Mouse (Mus musculus) bone marrow macrophage, adult 2 months (primary cell): Measurements from ENCODE around the gene Klk1b1. TPM values are rescaled to one million over a fixed set of nuclear protein-coding genes. Genes with fewer than 3 reads are reported as not detected.
A peak's percentile ranks its signal among the peaks of the same experiment; 100 is the strongest.
"Not testable (repeated sequence)": the region's sequence is repeated elsewhere in the genome, so short reads cannot be mapped to it uniquely, and the experiment has no call there.

ENCODE experiments used
- H3K27ac ChIP-seq: 2 replicates; pipeline ENCODE4 v1.5.1; 2012; ENCODE audit warnings: low read depth, low read length; ENCODE audit not compliant: insufficient read depth
- H3K4me1 ChIP-seq: 2 replicates; pipeline ENCODE4 v1.6.1; 2012; ENCODE audit warnings: low read length; ENCODE audit not compliant: control insufficient read depth, insufficient read depth
- H3K4me3 ChIP-seq: 2 replicates; pipeline ENCODE4 v1.5.1; 2012; ENCODE audit warnings: mild to moderate bottlenecking, low read length, moderate library complexity; ENCODE audit not compliant: insufficient read depth
- CTCF ChIP-seq: IDR thresholded peaks from 2 replicates; pipeline ENCODE4 v1.5.1; 2012; ENCODE audit warnings: low read depth, mild to moderate bottlenecking, low read length, moderate library complexity
- POLR2A ChIP-seq: IDR thresholded peaks from 2 replicates; pipeline ENCODE4 v1.6.1; 2012; ENCODE audit warnings: mild to moderate bottlenecking, low read depth, low read length, borderline replicate concordance
- polyA plus RNA-seq: library from polyadenylated mRNA; stranded (reverse); fragments of >200 nt; gene quantifications from 2 replicates; pipeline ENCODE4 v1.2.4, GENCODE M21; 2012; ENCODE audit not compliant: missing spikeins, insufficient read depth, insufficient read length

Klk1b1 gene
- polyA plus RNA-seq, 1 experiment = not detected

- Histone ChIP-seq H3K27ac (no peak overlapping the region), H3K4me3 (no peak overlapping the region), H3K4me1 (no peaks in the 10 kb centered on the region)
- no peak for TF ChIP-seq POLR2A
- no peak for TF ChIP-seq CTCF
These were observed 31.8 kb upstream of the Klk1b1 start for GRCm38 (mm10) chr7:43934747-43935146.

GRCm38 (mm10) chr7:43936551-43936950, 30.0 kb upstream of the Klk1b1 start:
- Histone ChIP-seq H3K4me1 (no peaks in the 10 kb centered on the region), H3K27ac (no peak overlapping the region), H3K4me3 (no peak overlapping the region)
- TF ChIP-seq POLR2A (no peak), CTCF (no peak)

GRCm38 (mm10) chr7:43942293-43942692, 24.3 kb upstream of the Klk1b1 start:
- H3K4me3 ChIP-seq, H3K27ac ChIP-seq: not testable (repeated sequence)

GRCm38 (mm10) chr7:43944727-43945264, 21.8 kb upstream of the Klk1b1 start:
- Histone ChIP-seq H3K27ac (no peak overlapping the region), H3K4me3 (no peak overlapping the region), H3K4me1 (peaks cover 6% of the 10 kb centered on the region; the same call in 1 of the 2 replicates)
- TF ChIP-seq POLR2A (no peak), CTCF (no peak)

More at GRCm38 (mm10) chr7:43942293-43942692, 24.3 kb upstream of the Klk1b1 start:
- not testable (repeated sequence) for H3K4me1 ChIP-seq

- TF ChIP-seq CTCF (no peak), POLR2A (no peak)
- Histone ChIP-seq H3K27ac (no peak within 1 kb of the TSS), H3K4me1 (peaks cover 3% of the 10 kb centered on the region; the same call in 1 of the 2 replicates), H3K4me3 (no peak within 1 kb of the TSS)
These were observed 16.2 kb upstream of the Klk1b1 start, which contains the start of gene Klk1b8 for GRCm38 (mm10) chr7:43950364-43950763. TSS of gene Klk1b8 (plus strand) at chr7:43950664.

GRCm38 (mm10) chr7:43952703-43953102, 13.8 kb upstream of the Klk1b1 start:
- Histone ChIP-seq H3K4me3 (no peak overlapping the region), H3K27ac (no peak overlapping the region), H3K4me1 (peaks cover 3% of the 10 kb centered on the region; the same call in 1 of the 2 replicates)
- TF ChIP-seq CTCF = no peak
- TF ChIP-seq POLR2A = no peak

GRCm38 (mm10) chr7:43967058-43967457, 507 bp downstream of the Klk1b1 start:
- TF ChIP-seq CTCF (no peak), POLR2A (no peak)
- Histone ChIP-seq H3K4me1 (peaks cover 17% of the 10 kb centered on the region), H3K4me3 (no peak overlapping the region), H3K27ac (no peak overlapping the region)

- Histone ChIP-seq H3K4me1 (peaks cover 14% of the 10 kb centered on the region), H3K4me3 (no peak overlapping the region), H3K27ac (no peak overlapping the region)
- TF ChIP-seq POLR2A (no peak), CTCF (no peak)
These were observed 1.1 kb downstream of the Klk1b1 start for GRCm38 (mm10) chr7:43967612-43968011.

- H3K4me1 ChIP-seq, H3K27ac ChIP-seq: not testable (repeated sequence)
These were observed 9.2 kb downstream of the Klk1b1 start, which contains the start of gene Klk1b9 for GRCm38 (mm10) chr7:43975761-43976160. TSS of gene Klk1b9 (plus strand) at chr7:43976061.

GRCm38 (mm10) chr7:43985657-43986056, 19.1 kb downstream of the Klk1b1 start:
- Histone ChIP-seq H3K27ac (peak overlapping the region; percentile 65), H3K4me3 (no peak overlapping the region), H3K4me1 (peaks cover 24% of the 10 kb centered on the region)
- TF ChIP-seq POLR2A (no peak), CTCF (no peak)

More at GRCm38 (mm10) chr7:43975761-43976160, 9.2 kb downstream of the Klk1b1 start, which contains the start of gene Klk1b9:
- H3K4me3 ChIP-seq = not testable (repeated sequence)

GRCm38 (mm10) chr7:43994821-43995220, 28.3 kb downstream of the Klk1b1 start:
- Histone ChIP-seq H3K27ac (peak overlapping the region; percentile 77), H3K4me1 (peaks cover 52% of the 10 kb centered on the region)
- not testable (repeated sequence) for H3K4me3 ChIP-seq

- Histone ChIP-seq H3K4me1 (peaks cover 52% of the 10 kb centered on the region), H3K27ac (peak within 1 kb of the TSS; percentile 77)
- H3K4me3 ChIP-seq = not testable (repeated sequence)
These were observed 29.0 kb downstream of the Klk1b1 start, which contains the start of gene Klk1b11 for GRCm38 (mm10) chr7:43995577-43995976. TSS of gene Klk1b11 (plus strand) at chr7:43995877.
